Mouse (Mus musculus): Measurements from ENCODE around the gene Hist1h2ab. TPM values are rescaled to one million over a fixed set of nuclear protein-coding genes. Genes with fewer than 3 reads are reported as not detected.

Hist1h2ab gene
- total RNA-seq, 2 experiments from 2014 or later = 58.1 to 68.0 TPM

- no peak for DNase-seq
Measured at GRCm38 (mm10) chr13:23738041-23738440, 12.9 kb upstream of the Hist1h2ab start.

GRCm38 (mm10) chr13:23738677-23739068 lies 12.3 kb upstream of the Hist1h2ab start, which contains the start of gene Hist1h1c:
Hist1h1c (plus strand) TSS chr13:23738808.
- DNase-seq = peak; percentile 90 to 93

- peak; percentile 92 to 94 for DNase-seq
Measured at GRCm38 (mm10) chr13:23739069-23739921, 11.6 kb upstream of the Hist1h2ab start.

- DNase-seq = no peak
Measured at GRCm38 (mm10) chr13:23739922-23740252, 11.0 kb upstream of the Hist1h2ab start.

GRCm38 (mm10) chr13:23740256-23740840 lies 10.6 kb upstream of the Hist1h2ab start:
- DNase-seq = no peak

GRCm38 (mm10) chr13:23740910-23741309 lies 10.0 kb upstream of the Hist1h2ab start:
- no peak for DNase-seq

- no peak for DNase-seq
Measured at GRCm38 (mm10) chr13:23742007-23742406, 8.9 kb upstream of the Hist1h2ab start.

- no peak for DNase-seq
Measured at GRCm38 (mm10) chr13:23743215-23743614, 7.7 kb upstream of the Hist1h2ab start.

- DNase-seq = no peak
Measured at GRCm38 (mm10) chr13:23743963-23744362, 7.0 kb upstream of the Hist1h2ab start.

- no peak for DNase-seq
Measured at GRCm38 (mm10) chr13:23744421-23745380, 6.2 kb upstream of the Hist1h2ab start.

GRCm38 (mm10) chr13:23745381-23746161 lies 5.4 kb upstream of the Hist1h2ab start, which contains the start of gene Hist1h3c:
Hist1h3c (minus strand) TSS chr13:23745602.
- DNase-seq = peak; percentile 77 to 86

- peak; percentile 57 for DNase-seq
Measured at GRCm38 (mm10) chr13:23746201-23747080, 4.5 kb upstream of the Hist1h2ab start, which contains the start of gene Hist1h2bb. Hist1h2bb (plus strand) TSS chr13:23746734.

- no peak for DNase-seq
Measured at GRCm38 (mm10) chr13:23747081-23747891, 3.6 kb upstream of the Hist1h2ab start.

- no peak for DNase-seq
Measured at GRCm38 (mm10) chr13:23747892-23748288, 3.0 kb upstream of the Hist1h2ab start.

GRCm38 (mm10) chr13:23749563-23750121 lies 1.3 kb upstream of the Hist1h2ab start:
- DNase-seq = no peak

- DNase-seq = no peak
Measured at GRCm38 (mm10) chr13:23751478-23751956, 591 bp downstream of the Hist1h2ab start.

GRCm38 (mm10) chr13:23752067-23752741 lies 1.3 kb downstream of the Hist1h2ab start, which contains the start of gene Hist1h3b:
Hist1h3b (plus strand) TSS chr13:23752267.
- peak; percentile 92 for DNase-seq

- no peak for DNase-seq
Measured at GRCm38 (mm10) chr13:23752742-23753172, 1.8 kb downstream of the Hist1h2ab start.

Data from adrenal gland, postnatal 36 days (tissue).